Mouse (Mus musculus) intestine, embryonic 14.5 days (tissue): Measurements from ENCODE around the gene Tekt2. TPM values are rescaled to one million over a fixed set of nuclear protein-coding genes. Genes with fewer than 3 reads are reported as not detected.

ENCODE experiments used
- ATAC-seq: fragments of 200-750 bp; cut with Nextera tagmentation; replicated peaks from 2 replicates; pipeline ENCODE4 v1.8.0; 2017; ENCODE audit warnings: low read depth, moderate number of reproducible peaks, moderate TSS enrichment, moderate library complexity; ENCODE audit not compliant: low FRiP score, low TSS enrichment
- DNase-seq: peaks from one replicate; pipeline ENCODE4 v3.0.0-alpha.2; 2018; ENCODE audit warnings: low spot score
- H3K27ac ChIP-seq: fragments of 300-500 bp; sonication (generic); 2 replicates; pipeline ENCODE4 v1.5.1; 2014; ENCODE audit warnings: low read depth, mild to moderate bottlenecking, control low read depth
- H3K27me3 ChIP-seq: fragments of 300-500 bp; sonication (generic); replicated peaks from 2 replicates; pipeline ENCODE4 v1.6.1; 2014; ENCODE audit warnings: low read length, control low read depth; ENCODE audit not compliant: control insufficient read depth, insufficient read depth
- H3K36me3 ChIP-seq: fragments of 300-500 bp; sonication (generic); 2 replicates; pipeline ENCODE4 v1.6.1; 2014; ENCODE audit warnings: low read length, control low read depth; ENCODE audit not compliant: control insufficient read depth, insufficient read depth
- H3K4me1 ChIP-seq: fragments of 300-500 bp; sonication (generic); replicated peaks from 2 replicates; pipeline ENCODE4 v1.6.1; 2014; ENCODE audit warnings: low read length, control low read depth, mixed read lengths; ENCODE audit not compliant: control insufficient read depth, insufficient read depth
- H3K4me2 ChIP-seq: fragments of 300-500 bp; sonication (generic); 2 replicates; pipeline ENCODE4 v1.6.1; 2014; ENCODE audit warnings: low read length
- H3K4me3 ChIP-seq: fragments of 300-500 bp; sonication (generic); 2 replicates; pipeline ENCODE4 v1.5.1; 2014; ENCODE audit warnings: low read depth, low read length, control low read depth, mixed read lengths
- H3K9ac ChIP-seq: fragments of 300-500 bp; sonication (generic); 2 replicates; pipeline ENCODE4 v1.6.1; 2014; ENCODE audit warnings: mild to moderate bottlenecking, low read length
- H3K9me3 ChIP-seq: fragments of 300-500 bp; sonication (generic); 2 replicates; pipeline ENCODE4 v1.6.1; 2016; ENCODE audit warnings: low read length, control low read depth; ENCODE audit not compliant: control insufficient read depth
- WGBS: fragments of 180-500 bp; shearing (Covaris S2); extraction: QIAGEN DNeasy Blood & Tissue Kit; methylation state at CpG from one replicate; pipeline ENCODE4 v1.1.7; 2014; 5-methylcytosine and 5-hydroxymethylcytosine counted together
- polyA plus RNA-seq: library from polyadenylated mRNA; unstranded; fragments of >200 nt; fragmentation: Nextera tagmentation; extraction: Ambion mirVana; gene quantifications from 2 replicates; pipeline ENCODE4 v1.2.1, GENCODE M21; 2014

Gene Tekt2
- polyA plus RNA-seq, 1 experiment from 2014 or later, result 7.6 TPM

DNA sequence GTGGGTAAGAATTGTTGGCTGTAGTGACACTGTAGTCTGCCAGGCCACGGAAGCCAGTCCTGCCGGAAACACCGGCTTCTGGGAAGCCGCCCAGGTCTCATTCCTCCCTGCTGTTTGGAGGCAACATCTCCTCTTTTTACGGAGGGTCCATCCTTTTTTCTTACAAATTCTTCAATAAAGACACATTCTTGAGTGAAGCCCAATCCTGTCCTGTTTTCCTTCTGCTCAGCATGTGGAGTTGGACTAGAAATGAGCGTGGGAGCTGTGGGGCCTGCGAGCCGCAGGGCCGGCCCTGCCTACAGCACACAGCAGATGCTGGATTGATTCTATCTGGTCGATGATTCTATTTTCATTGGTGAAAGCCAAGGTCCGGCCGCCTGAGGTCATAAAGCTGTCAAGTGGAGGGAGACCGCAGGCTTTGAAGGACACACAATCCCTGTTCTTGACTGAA is 49.8 kb downstream of the Tekt2 start:
- Histone ChIP-seq H3K9ac (no peak overlapping the region), H3K36me3 (peaks cover 20% of the 10 kb centered on the region), H3K4me1 (peaks cover 9% of the 10 kb centered on the region; the same call in 1 of the 2 replicates), H3K9me3 (no peaks in the 10 kb centered on the region), H3K27ac (no peak overlapping the region), H3K4me3 (no peak overlapping the region), H3K4me2 (no peak overlapping the region), H3K27me3 (no peaks in the 10 kb centered on the region)
- DNase-seq (no peak), ATAC-seq (no peak)
- 74% methylated on average over 13 of the region's 13 CpGs for WGBS

DNA sequence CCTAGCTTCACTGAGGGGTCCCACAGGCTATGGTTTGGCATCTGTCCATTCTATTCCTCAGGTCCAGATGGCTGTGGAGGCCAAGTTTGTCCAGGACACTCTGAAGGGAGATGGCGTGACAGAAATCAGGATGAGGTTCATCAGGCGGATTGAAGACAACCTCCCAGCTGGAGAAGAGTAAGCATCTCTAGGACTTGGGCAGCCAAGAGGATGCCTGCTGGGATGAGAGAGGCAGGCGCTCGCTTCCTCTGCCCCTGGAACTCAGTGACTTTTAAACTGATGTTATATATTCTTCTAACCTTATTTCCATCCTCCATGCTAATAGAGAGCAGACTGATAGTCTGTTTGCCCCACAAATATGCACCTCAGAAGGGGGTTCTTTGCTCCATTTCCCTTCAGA is 50.4 kb downstream of the Tekt2 start:
- Histone ChIP-seq H3K4me1 (peaks cover 9% of the 10 kb centered on the region; the same call in 1 of the 2 replicates), H3K27me3 (no peaks in the 10 kb centered on the region), H3K4me3 (no peak overlapping the region), H3K27ac (no peak overlapping the region), H3K9me3 (no peaks in the 10 kb centered on the region), H3K4me2 (no peak overlapping the region), H3K36me3 (peaks cover 20% of the 10 kb centered on the region), H3K9ac (no peak overlapping the region)
- ATAC-seq (no peak), DNase-seq (no peak)
- 87% methylated on average over 4 of the region's 4 CpGs for WGBS

- ATAC-seq (no peak), DNase-seq (no peak)
- H3K9ac ChIP-seq, result no peak overlapping the region
- H3K4me1 ChIP-seq, result peaks cover 8% of the 10 kb centered on the region; the same call in 1 of the 2 replicates
- H3K4me2 ChIP-seq, result no peak overlapping the region
- WGBS, result 80% methylated on average over 13 of the region's 13 CpGs
- H3K4me3 ChIP-seq, result no peak overlapping the region
- H3K27ac ChIP-seq, result no peak overlapping the region
- H3K9me3 ChIP-seq, result no peaks in the 10 kb centered on the region
- no peaks in the 10 kb centered on the region for H3K27me3 ChIP-seq
- peaks cover 20% of the 10 kb centered on the region for H3K36me3 ChIP-seq
These were observed 51.7 kb downstream of the Tekt2 start for GRCm38 (mm10) chr4:126273753-126274152.

Other genes starting within 250 kb of the Tekt2 start
- gene Lsm10, start 229.1 kb downstream of the Tekt2 start, polyA plus RNA-seq, result 55.6 and 58.5 TPM in 2 replicates
- 22.5 and 23.8 TPM in 2 replicates for gene Stk40, start 221.7 kb downstream of the Tekt2 start, polyA plus RNA-seq
- gene Eva1b, start 177.9 kb downstream of the Tekt2 start, polyA plus RNA-seq, result 61.0 and 63.2 TPM in 2 replicates
- 7.4 and 7.9 TPM in 2 replicates for gene Sh3d21, start 162.2 kb downstream of the Tekt2 start, polyA plus RNA-seq
- gene Thrap3, start 122.9 kb downstream of the Tekt2 start, polyA plus RNA-seq, result 206 TPM in 2 replicates
- gene Map7d1, start 69.3 kb downstream of the Tekt2 start, polyA plus RNA-seq, result 37.8 and 38.0 TPM in 2 replicates
- gene Trappc3, start 63.4 kb downstream of the Tekt2 start, polyA plus RNA-seq, result 20.5 and 24.6 TPM in 2 replicates
- 5.3 and 6.7 TPM in 2 replicates for gene Col8a2, start 38.9 kb downstream of the Tekt2 start, polyA plus RNA-seq
- 49.3 and 50.9 TPM in 2 replicates for gene Adprhl2, start 4.0 kb downstream of the Tekt2 start, polyA plus RNA-seq
- gene Ago3, start 103.9 kb upstream of the Tekt2 start, polyA plus RNA-seq, result 12.3 and 13.2 TPM in 2 replicates
- 8.0 and 8.9 TPM in 2 replicates for gene Ago1, start 142.9 kb upstream of the Tekt2 start, polyA plus RNA-seq
- gene Ago4, start 207.8 kb upstream of the Tekt2 start, polyA plus RNA-seq, result 1.4 TPM in 2 replicates
- gene Clspn, start 231.2 kb upstream of the Tekt2 start, polyA plus RNA-seq, result 40.9 and 41.0 TPM in 2 replicates